Mouse (Mus musculus): ENCODE data around the gene Gm28374.

GRCm38 (mm10) chr19:6054296-6054695 is 27.8 kb downstream of the Gm28374 start:
- no peak for TF ChIP-seq EP300 (IDR thresholded peaks at IDR 0.05; ENCODE audit: low read depth)
- TF ChIP-seq CTCF (IDR thresholded peaks at IDR 0.05; ENCODE audit: low read depth), result no peak

All from liver, embryonic 14.5 days (tissue).